Mouse (Mus musculus): ENCODE data around the gene Glp2r.

Gene Glp2r

GRCm38 (mm10) chr11:67771053-67771452, at the start of gene Glp2r:
Gene Glp2r, minus strand, starts transcription at chr11:67771153.
- DNase-seq, result no peak

- peak; percentile 3 to 8 for DNase-seq
Measured at GRCm38 (mm10) chr11:67820221-67820620, 49.3 kb upstream of the Glp2r start.

GRCm38 (mm10) chr11:67819604-67820003, 48.7 kb upstream of the Glp2r start:
- no peak for DNase-seq

- DNase-seq, result no peak
Measured at GRCm38 (mm10) chr11:67811535-67811934, 40.6 kb upstream of the Glp2r start.

- DNase-seq, result no peak
Measured at GRCm38 (mm10) chr11:67808051-67808450, 37.1 kb upstream of the Glp2r start.

GRCm38 (mm10) chr11:67806832-67807597, 36.1 kb upstream of the Glp2r start:
- no peak for DNase-seq

- DNase-seq, result no peak
Measured at GRCm38 (mm10) chr11:67805538-67805937, 34.6 kb upstream of the Glp2r start.

- DNase-seq, result no peak
Measured at GRCm38 (mm10) chr11:67801169-67801568, 30.2 kb upstream of the Glp2r start.

- DNase-seq, result no peak
Measured at GRCm38 (mm10) chr11:67800130-67800723, 29.3 kb upstream of the Glp2r start.

GRCm38 (mm10) chr11:67797931-67798330, 27.0 kb upstream of the Glp2r start, which contains the start of gene Dhrs7c:
Gene Dhrs7c, plus strand, starts transcription at chr11:67798187.
- DNase-seq, result no peak

- no peak for DNase-seq
Measured at GRCm38 (mm10) chr11:67790182-67790581, 19.2 kb upstream of the Glp2r start.

GRCm38 (mm10) chr11:67774379-67774778, 3.4 kb upstream of the Glp2r start, which contains the start of gene Gsg1l2:
Gene Gsg1l2, plus strand, starts transcription at chr11:67774608.
- no peak for DNase-seq

GRCm38 (mm10) chr11:67772577-67772976, 1.6 kb upstream of the Glp2r start:
- peak in 1 of 2 experiments; percentile 2 for DNase-seq

GRCm38 (mm10) chr11:67771691-67772090, 738 bp upstream of the Glp2r start:
- DNase-seq, result no peak

GRCm38 (mm10) chr11:67757373-67758167, 13.4 kb downstream of the Glp2r start:
- DNase-seq, result no peak

- DNase-seq, result no peak
Measured at GRCm38 (mm10) chr11:67756287-67756686, 14.7 kb downstream of the Glp2r start.

GRCm38 (mm10) chr11:67741569-67741968, 29.4 kb downstream of the Glp2r start:
- DNase-seq, result no peak

- DNase-seq, result no peak
Measured at GRCm38 (mm10) chr11:67738846-67739490, 32.0 kb downstream of the Glp2r start.

GRCm38 (mm10) chr11:67738345-67738744, 32.6 kb downstream of the Glp2r start:
- DNase-seq, result no peak

GRCm38 (mm10) chr11:67734597-67734996, 36.4 kb downstream of the Glp2r start:
- DNase-seq, result no peak

GRCm38 (mm10) chr11:67733726-67734125, 37.2 kb downstream of the Glp2r start:
- no peak for DNase-seq

GRCm38 (mm10) chr11:67731056-67731455, 39.9 kb downstream of the Glp2r start:
- DNase-seq, result no peak

GRCm38 (mm10) chr11:67728726-67729125, 42.2 kb downstream of the Glp2r start:
- no peak for DNase-seq
